Mouse (Mus musculus) G1E (cell line): ENCODE measurements around the gene Lsamp. TPM values are rescaled to one million over a fixed set of nuclear protein-coding genes. Genes with fewer than 3 reads are reported as not detected.

Experiments used
- ATAC-seq: 2 replicates; pipeline ENCODE4 v1.8.0; 2016; ENCODE audit warnings: mild to moderate bottlenecking; ENCODE audit not compliant: insufficient number of reproducible peaks, poor library complexity, low FRiP score, severe bottlenecking; ENCODE audit errors: extremely low read depth
- DNase-seq: peaks from one replicate; pipeline ENCODE4 v3.0.0; 2012; ENCODE audit warnings: low spot score
- H3K27me3 ChIP-seq: 2 replicates; pipeline ENCODE4 v1.6.1; 2012; ENCODE audit warnings: mild to moderate bottlenecking, low read length, inconsistent platforms; ENCODE audit not compliant: insufficient read depth
- H3K36me3 ChIP-seq: replicated peaks from 2 replicates; pipeline ENCODE3; 2012; ENCODE audit warnings: mild to moderate bottlenecking, inconsistent platforms
- H3K4me1 ChIP-seq: 2 replicates; pipeline ENCODE4 v1.6.1; 2012; ENCODE audit warnings: low read depth, low read length, inconsistent platforms, mixed read lengths; ENCODE audit not compliant: insufficient read depth
- H3K4me3 ChIP-seq: 2 replicates; pipeline ENCODE4 v1.5.1; 2012; ENCODE audit warnings: low read depth, mild to moderate bottlenecking, inconsistent platforms, low read length, moderate library complexity, mixed read lengths
- H3K9me3 ChIP-seq: replicated peaks from 2 replicates; pipeline ENCODE4 v1.6.1; 2012; ENCODE audit warnings: inconsistent platforms
- CTCF ChIP-seq: IDR thresholded peaks from 2 replicates; pipeline ENCODE4 v1.5.1; 2012; ENCODE audit warnings: low read depth, low read length, inconsistent platforms, mixed read lengths
- GATA1 ChIP-seq: IDR thresholded peaks from 2 replicates; pipeline ENCODE4 v1.6.1; 2012; ENCODE audit warnings: borderline replicate concordance, low read length, inconsistent platforms, mixed read lengths
- GATA2 ChIP-seq: IDR thresholded peaks from 2 replicates; pipeline ENCODE4 v1.6.1; 2012; ENCODE audit warnings: low read depth, low read length, inconsistent platforms, borderline replicate concordance
- POLR2AphosphoS5 ChIP-seq: IDR thresholded peaks from 2 replicates; pipeline ENCODE4 v1.6.1; 2012; ENCODE audit warnings: low read depth, low read length, inconsistent platforms; ENCODE audit not compliant: insufficient replicate concordance
- TAL1 ChIP-seq: conservative IDR thresholded peaks from 2 replicates; pipeline ENCODE4 v1.6.1; 2012; ENCODE audit warnings: low read depth, low read length, inconsistent platforms, mixed read lengths
- polyA plus RNA-seq: library from polyadenylated mRNA; stranded (reverse); fragments of >175 nt; gene quantifications from 2 replicates; pipeline ENCODE4 v1.2.3, GENCODE M21; 2012
- total RNA-seq, 2 experiments: library from RNA; stranded (forward) in 1 of 2; stranded (reverse) in 1 of 2; fragments of 200-1000 nt in 1 of 2; fragments of >200 nt in 1 of 2; fragmentation: Nextera tagmentation in 1 of 2; gene quantifications; 2 replicates each; pipeline ENCODE4 v1.2.3; 2014 to 2017

Gene Lsamp
- total and polyA plus RNA-seq, 3 experiments = 0.49 TPM; not detected in 2

DNA sequence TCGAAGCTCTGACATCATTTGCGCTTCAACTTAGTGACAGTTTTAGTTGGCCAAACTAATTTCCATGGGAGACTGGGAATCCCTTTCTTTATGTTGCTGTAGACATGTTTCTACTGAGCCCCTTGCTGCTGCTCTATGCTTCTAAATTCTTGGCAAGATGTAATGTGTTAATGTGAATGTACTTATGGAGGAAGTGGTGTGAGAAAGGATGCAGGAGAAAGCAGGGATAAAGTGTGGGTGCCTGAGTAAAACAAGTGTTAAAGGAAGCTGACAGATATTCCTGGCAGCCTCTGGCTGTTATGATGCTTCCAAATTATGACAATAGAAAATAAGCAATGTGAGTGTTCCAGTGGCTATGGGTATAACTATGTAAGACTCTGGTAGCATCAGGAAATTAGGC, 1140.9 kb downstream of the Lsamp start:
- Histone ChIP-seq H3K36me3 (no peaks in the 10 kb centered on the region), H3K4me3 (no peak overlapping the region), H3K4me1 (no peaks in the 10 kb centered on the region), H3K27me3 (no peaks in the 10 kb centered on the region), H3K9me3 (peaks cover 3% of the 10 kb centered on the region; the same call in 1 of the 2 replicates)
- TF ChIP-seq GATA1 (no peak), POLR2AphosphoS5 (no peak), GATA2 (no peak), TAL1 (no peak)
- DNase-seq (no peak), ATAC-seq (no peak)

DNA sequence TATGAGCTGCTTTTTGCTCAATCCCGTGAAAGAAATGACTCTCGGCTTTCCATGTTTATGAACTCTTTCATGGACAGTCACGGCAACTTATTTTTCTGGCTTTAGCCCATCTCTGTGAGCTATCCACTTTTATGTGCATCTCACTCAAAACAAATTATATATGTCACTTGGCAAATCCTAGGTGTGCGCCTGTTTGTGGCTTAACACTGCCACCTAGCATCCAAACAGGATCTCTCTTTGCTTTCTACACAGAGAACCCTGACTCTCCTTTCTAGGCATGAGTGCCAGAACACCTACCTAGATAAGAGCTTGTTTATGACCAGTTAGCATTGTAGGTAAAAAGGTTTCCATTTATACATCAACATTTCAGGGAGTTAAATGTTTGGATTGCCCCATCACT, 1146.9 kb downstream of the Lsamp start:
- H3K27me3 ChIP-seq = no peaks in the 10 kb centered on the region
- no peaks in the 10 kb centered on the region for H3K9me3 ChIP-seq
- no peaks in the 10 kb centered on the region for H3K36me3 ChIP-seq
- ATAC-seq = no peak
- H3K4me1 ChIP-seq = no peaks in the 10 kb centered on the region
- no peak overlapping the region for H3K4me3 ChIP-seq
- no peak for TF ChIP-seq TAL1
- TF ChIP-seq GATA1 = no peak
- no peak for TF ChIP-seq CTCF
- TF ChIP-seq POLR2AphosphoS5 = no peak
- no peak for TF ChIP-seq GATA2
- DNase-seq = no peak

DNA sequence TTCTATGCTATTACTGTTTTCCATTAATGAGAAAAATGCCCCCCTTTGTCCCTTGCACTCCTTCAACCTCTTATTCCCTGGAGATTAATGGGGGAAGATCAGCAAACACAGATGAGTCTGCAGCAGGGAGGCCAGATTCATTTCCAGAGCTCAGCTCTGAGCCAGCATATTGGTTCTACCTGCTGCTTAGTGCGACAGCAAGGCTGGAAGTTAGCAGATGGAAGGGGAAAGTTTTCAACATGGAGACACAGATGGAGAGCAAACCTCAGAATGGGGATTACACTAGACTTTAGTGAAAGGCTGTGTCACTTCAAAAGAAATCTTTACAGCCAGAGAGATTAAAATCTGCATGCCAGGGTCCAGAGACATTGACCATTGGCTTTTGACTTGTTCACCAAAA, 1188.7 kb downstream of the Lsamp start:
- Histone ChIP-seq H3K4me3 (no peak overlapping the region), H3K9me3 (0 out of 2 replicates have a peak, but pooled peaks cover 2% of the 10 kb centered on the region), H3K4me1 (no peaks in the 10 kb centered on the region), H3K27me3 (no peaks in the 10 kb centered on the region), H3K36me3 (no peaks in the 10 kb centered on the region)
- TF ChIP-seq GATA1 = no peak
- TF ChIP-seq POLR2AphosphoS5 = no peak
- TF ChIP-seq GATA2 = no peak
- no peak for TF ChIP-seq TAL1
- no peak for TF ChIP-seq CTCF
- ATAC-seq = no peak
- DNase-seq = no peak

DNA sequence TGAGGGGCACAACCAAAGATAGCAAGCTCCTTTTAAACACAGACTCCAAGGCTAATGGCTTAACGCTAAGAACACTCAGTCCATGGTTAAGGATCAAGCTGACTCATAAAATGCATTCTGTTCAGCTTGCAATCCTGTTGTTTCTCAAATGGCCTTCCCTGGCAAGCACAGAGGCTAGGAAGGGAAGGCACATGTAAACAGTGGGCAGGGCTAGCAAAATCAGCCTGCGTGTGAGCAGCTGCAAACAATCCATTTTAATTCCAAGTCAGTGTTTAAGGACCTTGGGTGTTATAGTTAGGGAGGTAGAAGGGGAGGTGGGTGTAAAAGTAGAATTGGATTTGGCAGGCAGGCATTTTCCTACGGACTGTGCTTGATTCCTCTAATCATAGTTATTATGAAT, 1195.4 kb downstream of the Lsamp start:
- Histone ChIP-seq H3K4me1 (no peaks in the 10 kb centered on the region), H3K9me3 (peaks cover 3% of the 10 kb centered on the region), H3K36me3 (no peaks in the 10 kb centered on the region), H3K4me3 (no peak overlapping the region), H3K27me3 (no peaks in the 10 kb centered on the region)
- DNase-seq (no peak), ATAC-seq (no peak)
- TF ChIP-seq POLR2AphosphoS5 = no peak
- TF ChIP-seq TAL1 = no peak
- TF ChIP-seq CTCF = no peak
- TF ChIP-seq GATA1 = no peak
- TF ChIP-seq GATA2 = no peak

DNA sequence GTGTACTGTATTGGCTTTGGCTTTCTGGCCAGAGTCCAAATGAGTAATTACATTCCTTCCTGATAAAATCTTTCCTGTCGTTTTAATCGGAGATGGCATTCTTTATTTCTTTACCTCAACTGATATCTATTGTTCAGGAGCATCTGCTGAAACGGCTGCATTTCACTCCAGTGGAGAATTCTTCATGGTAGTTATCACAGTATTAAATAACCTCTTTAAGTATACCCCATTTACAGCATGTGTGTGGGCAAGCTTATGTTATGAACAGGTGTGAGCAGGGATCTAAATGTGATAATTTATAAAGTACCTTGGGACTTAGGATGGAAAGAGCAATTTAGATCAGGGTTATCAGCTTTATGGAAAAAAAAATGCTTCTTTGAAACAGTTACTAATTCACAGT, 1196.7 kb downstream of the Lsamp start:
- no peaks in the 10 kb centered on the region for H3K36me3 ChIP-seq

DNA sequence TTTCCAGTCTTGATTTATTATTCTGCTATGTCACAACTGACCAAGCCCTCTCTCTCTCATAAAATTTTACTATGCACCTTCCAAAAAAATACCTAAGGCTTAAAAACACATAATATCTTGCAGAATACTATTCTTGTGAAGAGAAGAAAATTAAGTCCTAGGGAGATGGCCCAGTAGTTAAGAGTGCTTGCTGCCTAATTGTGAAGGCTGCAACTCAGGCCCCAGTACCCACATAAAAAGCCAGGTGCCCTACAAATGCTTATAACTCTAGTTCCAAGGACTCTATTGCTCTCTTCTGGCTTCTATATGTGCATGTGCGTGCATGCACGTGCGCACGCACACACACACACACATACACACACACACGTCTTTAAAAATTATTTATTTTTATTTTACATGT, 1225.9 kb downstream of the Lsamp start:
- H3K4me1 ChIP-seq = no peaks in the 10 kb centered on the region
- H3K4me3 ChIP-seq = no peak overlapping the region
- 0 out of 2 replicates have a peak, but pooled peaks cover 3% of the 10 kb centered on the region for H3K9me3 ChIP-seq
- H3K27me3 ChIP-seq = no peaks in the 10 kb centered on the region
- TF ChIP-seq CTCF (no peak), POLR2AphosphoS5 (no peak), GATA1 (no peak), GATA2 (no peak), TAL1 (no peak)
- no peak for DNase-seq
- no peak for ATAC-seq
- H3K36me3 ChIP-seq = no peaks in the 10 kb centered on the region

More for the DNA sequence above, 1196.7 kb downstream of the Lsamp start:
- DNase-seq = no peak
- no peaks in the 10 kb centered on the region for H3K27me3 ChIP-seq
- ATAC-seq = no peak
- no peak for TF ChIP-seq TAL1
- TF ChIP-seq CTCF = no peak
- TF ChIP-seq GATA1 = no peak
- no peak for TF ChIP-seq GATA2
- no peak for TF ChIP-seq POLR2AphosphoS5
- H3K4me3 ChIP-seq = no peak overlapping the region
- no peaks in the 10 kb centered on the region for H3K4me1 ChIP-seq
- H3K9me3 ChIP-seq = peaks cover 3% of the 10 kb centered on the region

DNA sequence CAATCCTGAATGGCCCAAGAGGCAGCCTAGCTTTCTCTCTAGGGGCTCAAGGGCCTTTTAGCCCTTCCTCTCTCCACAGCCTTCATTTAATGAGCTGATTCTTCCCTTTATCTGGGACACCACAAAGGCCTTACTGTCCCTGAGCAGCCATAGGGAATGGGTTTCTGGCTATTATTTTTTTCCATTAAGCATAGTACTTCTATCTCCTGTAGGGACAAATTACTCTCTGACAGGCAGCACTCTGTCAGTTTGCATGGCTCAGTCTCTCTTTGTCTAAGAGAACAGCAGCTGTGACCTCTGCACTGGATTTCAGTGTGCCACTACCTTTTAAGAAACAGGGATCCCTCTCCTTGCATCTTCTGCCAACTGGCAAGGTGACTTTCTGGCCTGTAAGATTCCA, 1251.7 kb downstream of the Lsamp start:
- TF ChIP-seq GATA2 = no peak
- TF ChIP-seq POLR2AphosphoS5 = no peak
- TF ChIP-seq TAL1 = no peak
- no peak for TF ChIP-seq GATA1
- TF ChIP-seq CTCF = no peak
- ATAC-seq = no peak
- DNase-seq = no peak
- 0 out of 2 replicates have a peak, but pooled peaks cover 1% of the 10 kb centered on the region for H3K9me3 ChIP-seq
- H3K36me3 ChIP-seq = no peaks in the 10 kb centered on the region
- no peaks in the 10 kb centered on the region for H3K4me1 ChIP-seq
- no peak overlapping the region for H3K4me3 ChIP-seq
- H3K27me3 ChIP-seq = no peaks in the 10 kb centered on the region
